Mouse (Mus musculus): ENCODE data around the gene Dgkh. TPM values are rescaled to one million over a fixed set of nuclear protein-coding genes. Genes with fewer than 3 reads are reported as not detected.
A peak's percentile ranks its signal among the peaks of the same experiment; 100 is the strongest.
"Not testable (repeated sequence)": the region's sequence is repeated elsewhere in the genome, so short reads cannot be mapped to it uniquely, and the experiment has no call there.

Gene Dgkh
- polyA plus RNA-seq, 1 experiment from 2014 or later = 1.7 TPM

- Histone ChIP-seq H3K27ac (no peak overlapping the region), H3K4me2 (no peak overlapping the region), H3K9me3 (no peaks in the 10 kb centered on the region), H3K27me3 (no peaks in the 10 kb centered on the region), H3K4me1 (no peaks in the 10 kb centered on the region), H3K9ac (no peak overlapping the region), H3K36me3 (0 out of 2 replicates have a peak, but pooled peaks cover 3% of the 10 kb centered on the region), H3K4me3 (no peak overlapping the region)
- ATAC-seq (ENCODE audit: insufficient number of reproducible peaks, insufficient read depth, low FRiP score, low TSS enrichment, low read depth) = no peak
- 88% methylated on average over 8 of the region's 8 CpGs for WGBS
Measured at GRCm38 (mm10) chr14:78559042-78559441, 173.5 kb downstream of the Dgkh start.

GRCm38 (mm10) chr14:78554830-78555229, 177.7 kb downstream of the Dgkh start:
- H3K9me3 ChIP-seq; H3K4me2 ChIP-seq; ATAC-seq (ENCODE audit: insufficient number of reproducible peaks, insufficient read depth, low FRiP score, low TSS enrichment, low read depth); H3K4me3 ChIP-seq; H3K4me1 ChIP-seq; H3K27ac ChIP-seq; H3K9ac ChIP-seq; H3K27me3 ChIP-seq; H3K36me3 ChIP-seq: not testable (repeated sequence)
- WGBS = 66% methylated on average over 3 of the region's 3 CpGs

- no peaks in the 10 kb centered on the region for H3K9me3 ChIP-seq
- WGBS = 96% methylated on average over 6 of the region's 6 CpGs
- ATAC-seq (ENCODE audit: insufficient number of reproducible peaks, insufficient read depth, low FRiP score, low TSS enrichment, low read depth) = no peak
- no peaks in the 10 kb centered on the region for H3K27me3 ChIP-seq
- no peak overlapping the region for H3K9ac ChIP-seq
- H3K4me3 ChIP-seq = no peak overlapping the region
- H3K27ac ChIP-seq = no peak overlapping the region
- H3K4me1 ChIP-seq = no peaks in the 10 kb centered on the region
- H3K36me3 ChIP-seq = 0 out of 2 replicates have a peak, but pooled peaks cover 3% of the 10 kb centered on the region
- no peak overlapping the region for H3K4me2 ChIP-seq
Measured at GRCm38 (mm10) chr14:78553661-78554060, 178.9 kb downstream of the Dgkh start.

- 78% methylated on average over 6 of the region's 6 CpGs for WGBS
- H3K4me2 ChIP-seq = no peak overlapping the region
- ATAC-seq (ENCODE audit: insufficient number of reproducible peaks, insufficient read depth, low FRiP score, low TSS enrichment, low read depth) = no peak
- H3K9me3 ChIP-seq = no peaks in the 10 kb centered on the region
- no peaks in the 10 kb centered on the region for H3K4me1 ChIP-seq
- no peak overlapping the region for H3K27ac ChIP-seq
- H3K36me3 ChIP-seq = no peaks in the 10 kb centered on the region
- no peak overlapping the region for H3K4me3 ChIP-seq
- no peak overlapping the region for H3K9ac ChIP-seq
- H3K27me3 ChIP-seq = no peaks in the 10 kb centered on the region
Measured at GRCm38 (mm10) chr14:78548807-78549206, 183.8 kb downstream of the Dgkh start.

- no peak for ATAC-seq (ENCODE audit: insufficient number of reproducible peaks, insufficient read depth, low FRiP score, low TSS enrichment, low read depth)
- Histone ChIP-seq H3K9me3 (no peaks in the 10 kb centered on the region), H3K9ac (no peak overlapping the region), H3K27me3 (no peaks in the 10 kb centered on the region), H3K27ac (no peak overlapping the region), H3K36me3 (no peaks in the 10 kb centered on the region), H3K4me3 (no peak overlapping the region), H3K4me2 (no peak overlapping the region), H3K4me1 (peaks cover 6% of the 10 kb centered on the region; the same call in 1 of the 2 replicates)
- 74% methylated on average over 3 of the region's 3 CpGs for WGBS
Measured at GRCm38 (mm10) chr14:78541319-78541718, 191.3 kb downstream of the Dgkh start.

- peaks cover 12% of the 10 kb centered on the region for H3K4me1 ChIP-seq
- 89% methylated on average over 1 of the region's 1 CpGs for WGBS
- H3K9ac ChIP-seq = no peak overlapping the region
Measured at GRCm38 (mm10) chr14:78539821-78540220, 192.8 kb downstream of the Dgkh start.

GRCm38 (mm10) chr14:78538572-78539320, 193.8 kb downstream of the Dgkh start:
- ATAC-seq (ENCODE audit: insufficient number of reproducible peaks, insufficient read depth, low FRiP score, low TSS enrichment, low read depth) = no peak

More at GRCm38 (mm10) chr14:78539821-78540220, 192.8 kb downstream of the Dgkh start:
- no peak overlapping the region for H3K27ac ChIP-seq
- H3K36me3 ChIP-seq = no peaks in the 10 kb centered on the region
- H3K4me2 ChIP-seq = no peak overlapping the region
- H3K27me3 ChIP-seq = no peaks in the 10 kb centered on the region
- H3K9me3 ChIP-seq = no peaks in the 10 kb centered on the region
- H3K4me3 ChIP-seq = no peak overlapping the region
- no peak for ATAC-seq (ENCODE audit: insufficient number of reproducible peaks, insufficient read depth, low FRiP score, low TSS enrichment, low read depth)

GRCm38 (mm10) chr14:78537551-78537950, 195.0 kb downstream of the Dgkh start:
- WGBS = 44% methylated on average over 6 of the region's 6 CpGs
- Histone ChIP-seq H3K27ac (peak overlapping the region; percentile 78; the same call in 1 of the 2 replicates), H3K4me3 (peak overlapping the region; percentile 91), H3K9me3 (no peaks in the 10 kb centered on the region), H3K27me3 (no peaks in the 10 kb centered on the region), H3K4me1 (peaks cover 17% of the 10 kb centered on the region), H3K36me3 (no peaks in the 10 kb centered on the region), H3K4me2 (peak overlapping the region; percentile 79), H3K9ac (peak overlapping the region; percentile 99; the same call in 1 of the 2 replicates)
- ATAC-seq (ENCODE audit: insufficient number of reproducible peaks, insufficient read depth, low FRiP score, low TSS enrichment, low read depth) = no peak

More at GRCm38 (mm10) chr14:78538572-78539320, 193.8 kb downstream of the Dgkh start:
- Histone ChIP-seq H3K4me1 (peaks cover 17% of the 10 kb centered on the region), H3K4me2 (no peak overlapping the region), H3K4me3 (no peak overlapping the region), H3K9me3 (no peaks in the 10 kb centered on the region), H3K27me3 (no peaks in the 10 kb centered on the region), H3K9ac (no peak overlapping the region), H3K27ac (no peak overlapping the region; the same call in 1 of the 2 replicates), H3K36me3 (no peaks in the 10 kb centered on the region)
- WGBS = 30% methylated on average over 5 of the region's 5 CpGs

GRCm38 (mm10) chr14:78536281-78537165, 196.1 kb downstream of the Dgkh start, which contains the start of gene Akap11:
TSS of gene Akap11 (minus strand) at chr14:78536808.
- no peaks in the 10 kb centered on the region for H3K9me3 ChIP-seq
- H3K4me2 ChIP-seq = peak within 1 kb of the TSS; percentile 79
- H3K9ac ChIP-seq = peak within 1 kb of the TSS; percentile 99
- no peaks in the 10 kb centered on the region for H3K27me3 ChIP-seq
- H3K36me3 ChIP-seq = no peaks in the 10 kb centered on the region
- ATAC-seq (ENCODE audit: insufficient number of reproducible peaks, insufficient read depth, low FRiP score, low TSS enrichment, low read depth) = peak; percentile 96
- under 1% methylated on average over 66 of the region's 82 CpGs for WGBS
- peak within 1 kb of the TSS; percentile 91 for H3K4me3 ChIP-seq
- peaks cover 21% of the 10 kb centered on the region for H3K4me1 ChIP-seq
- H3K27ac ChIP-seq = peak within 1 kb of the TSS; percentile 78

GRCm38 (mm10) chr14:78535366-78535765, 197.2 kb downstream of the Dgkh start:
- ATAC-seq (ENCODE audit: insufficient number of reproducible peaks, insufficient read depth, low FRiP score, low TSS enrichment, low read depth) = no peak
- H3K4me3 ChIP-seq = peak overlapping the region; percentile 91
- no peaks in the 10 kb centered on the region for H3K27me3 ChIP-seq
- no peak overlapping the region for H3K27ac ChIP-seq
- 40% methylated on average over 2 of the region's 2 CpGs for WGBS
- peaks cover 22% of the 10 kb centered on the region for H3K4me1 ChIP-seq
- no peaks in the 10 kb centered on the region for H3K36me3 ChIP-seq
- H3K9ac ChIP-seq = peak overlapping the region; percentile 99
- H3K4me2 ChIP-seq = peak overlapping the region; percentile 79
- H3K9me3 ChIP-seq = no peaks in the 10 kb centered on the region

GRCm38 (mm10) chr14:78534651-78535050, 197.9 kb downstream of the Dgkh start:
- ATAC-seq (ENCODE audit: insufficient number of reproducible peaks, insufficient read depth, low FRiP score, low TSS enrichment, low read depth) = no peak
- WGBS = 97% methylated on average over 5 of the region's 5 CpGs

More at GRCm38 (mm10) chr14:78534651-78535050, 197.9 kb downstream of the Dgkh start:
- Histone ChIP-seq H3K4me2 (no peak overlapping the region), H3K27me3 (no peaks in the 10 kb centered on the region), H3K4me1 (peaks cover 22% of the 10 kb centered on the region), H3K4me3 (no peak overlapping the region), H3K9me3 (no peaks in the 10 kb centered on the region), H3K27ac (no peak overlapping the region), H3K9ac (no peak overlapping the region), H3K36me3 (no peaks in the 10 kb centered on the region)

Measured in embryonic facial prominence, embryonic 13.5 days (tissue).